Mouse (Mus musculus) layer of hippocampus, adult 2 months (tissue): ENCODE measurements around the gene E030018B13Rik. TPM values are rescaled to one million over a fixed set of nuclear protein-coding genes. Genes with fewer than 3 reads are reported as not detected.

Experiments
- DNase-seq, 2 experiments: peaks; one replicate each; pipeline ENCODE4 v3.0.0; 2022; ENCODE audit warnings: low spot score in 2 of 2
- H3K27ac ChIP-seq: fragments of 200-600 bp; 2 replicates; pipeline ENCODE4 v1.8.1; 2022
- H3K4me3 ChIP-seq: fragments of 200-600 bp; 2 replicates; pipeline ENCODE4 v1.8.1; 2022; ENCODE audit warnings: mild to moderate bottlenecking
- CTCF ChIP-seq: fragments of 200-600 bp; conservative IDR thresholded peaks from 2 replicates; pipeline ENCODE4 v1.8.1; 2022; ENCODE audit warnings: antibody characterized with exemption, mild to moderate bottlenecking, moderate library complexity
- total RNA-seq, 2 experiments: library from RNA; stranded (reverse); gene quantifications; 2 replicates each; pipeline ENCODE4 v1.2.3; 2021

E030018B13Rik gene
- total RNA-seq, 2 experiments from 2014 or later: not detected

- peak overlapping the region; percentile 90 for H3K27ac ChIP-seq
- TF ChIP-seq CTCF: peak; percentile 50
These were observed 3.5 kb upstream of the E030018B13Rik start for GRCm38 (mm10) chr7:63912924-63913723.

DNA sequence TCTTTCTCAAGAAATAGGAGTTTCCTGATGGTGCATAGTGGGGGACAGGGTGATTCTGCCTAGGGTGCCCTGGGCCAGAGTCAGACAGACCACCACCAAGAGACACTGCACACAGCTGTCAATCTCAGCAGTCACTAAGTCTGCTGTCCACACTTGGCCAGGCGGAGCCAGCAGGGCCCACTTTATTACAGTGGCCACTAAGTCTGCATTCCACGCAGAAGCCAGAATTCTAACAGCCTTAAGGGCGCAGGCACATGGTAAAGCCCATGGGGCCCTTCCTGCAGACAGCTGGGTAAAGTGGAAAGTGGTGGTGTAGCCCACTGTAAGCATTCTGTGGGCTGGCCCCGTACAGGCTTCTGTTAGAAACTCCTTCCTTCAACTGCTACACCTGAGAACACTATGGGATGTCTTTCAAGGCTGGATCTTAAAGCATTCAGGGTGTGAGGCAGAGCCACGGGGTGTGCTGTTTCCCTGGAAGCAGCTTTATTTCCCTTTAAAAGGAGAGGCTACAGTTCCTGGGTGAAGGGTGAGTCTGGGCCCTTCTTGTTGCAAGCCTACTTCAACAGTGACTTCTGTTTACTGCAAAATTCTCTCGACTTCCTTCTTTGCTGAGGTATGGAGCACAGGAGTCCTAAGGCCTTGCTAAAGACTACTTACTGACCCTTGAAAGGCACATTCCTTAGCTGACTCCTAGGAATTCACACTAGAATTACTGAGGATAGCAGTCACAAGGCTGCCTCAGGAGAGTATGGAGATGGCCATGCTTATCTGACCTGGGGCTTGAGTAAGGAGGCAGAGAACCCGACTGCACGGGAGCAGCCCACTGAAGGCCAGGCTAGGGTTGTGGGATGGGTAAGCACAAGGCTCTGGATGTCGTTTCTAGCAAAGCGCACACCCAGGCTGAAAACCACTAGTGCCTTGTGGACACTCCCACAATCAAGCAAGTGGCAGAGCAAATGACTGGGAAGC lies 2.6 kb upstream of the E030018B13Rik start:
- no peak for TF ChIP-seq CTCF
- peak overlapping the region; percentile 90 for H3K27ac ChIP-seq
- DNase-seq: no peak
- H3K4me3 ChIP-seq: no peak overlapping the region

More at GRCm38 (mm10) chr7:63912924-63913723, 3.5 kb upstream of the E030018B13Rik start:
- H3K4me3 ChIP-seq: no peak overlapping the region
- DNase-seq: no peak

- no peak overlapping the region for H3K4me3 ChIP-seq
- H3K27ac ChIP-seq: peak overlapping the region; percentile 90; the same call in 1 of the 2 replicates
- DNase-seq: no peak
- no peak for TF ChIP-seq CTCF
These were observed 1.8 kb upstream of the E030018B13Rik start for GRCm38 (mm10) chr7:63914891-63915290.

GRCm38 (mm10) chr7:63917693-63918092 lies 1.0 kb downstream of the E030018B13Rik start:
- Histone ChIP-seq H3K27ac (peak overlapping the region; percentile 90), H3K4me3 (no peak overlapping the region)
- DNase-seq: peak; percentile 62 to 72
- TF ChIP-seq CTCF: no peak

- no peak for DNase-seq
- no peak for TF ChIP-seq CTCF
- Histone ChIP-seq H3K4me3 (no peak overlapping the region), H3K27ac (peak overlapping the region; percentile 82)
These were observed 2.4 kb downstream of the E030018B13Rik start for GRCm38 (mm10) chr7:63918771-63919768.

- no peak for TF ChIP-seq CTCF
- no peak overlapping the region for H3K4me3 ChIP-seq
- H3K27ac ChIP-seq: peak overlapping the region; percentile 97
- DNase-seq: no peak
These were observed 5.4 kb downstream of the E030018B13Rik start for GRCm38 (mm10) chr7:63921909-63922562.

GRCm38 (mm10) chr7:63922571-63922970 lies 5.9 kb downstream of the E030018B13Rik start:
- DNase-seq: no peak
- Histone ChIP-seq H3K4me3 (no peak overlapping the region), H3K27ac (peak overlapping the region; percentile 97)
- no peak for TF ChIP-seq CTCF

DNA sequence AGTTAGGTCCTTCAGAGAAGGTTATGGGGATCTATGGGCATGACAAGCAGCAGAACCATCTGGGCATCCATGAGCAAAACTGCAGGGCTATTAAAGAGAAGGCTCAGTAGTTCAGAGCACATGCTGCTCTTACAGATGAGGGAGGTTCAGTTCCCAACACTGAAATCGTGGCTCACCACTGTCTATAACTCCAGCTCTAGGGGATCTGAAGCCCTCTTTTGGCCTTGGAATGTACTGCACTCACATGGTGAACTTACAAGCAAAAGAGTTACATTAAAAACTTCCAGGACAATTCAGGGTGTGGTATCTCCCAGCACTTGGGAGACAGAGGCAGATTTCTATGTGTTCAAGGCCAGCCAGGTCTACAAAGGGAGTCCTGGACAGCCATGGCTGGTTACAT lies 6.3 kb downstream of the E030018B13Rik start:
- no peak overlapping the region for H3K4me3 ChIP-seq
- H3K27ac ChIP-seq: peak overlapping the region; percentile 97
- TF ChIP-seq CTCF: peak; percentile 55
- DNase-seq: no peak

GRCm38 (mm10) chr7:63924151-63924550 lies 7.5 kb downstream of the E030018B13Rik start:
- Histone ChIP-seq H3K4me3 (peak overlapping the region; percentile 31; the same call in 1 of the 2 replicates), H3K27ac (peak overlapping the region; percentile 97)
- no peak for DNase-seq
- TF ChIP-seq CTCF: peak; percentile 43

GRCm38 (mm10) chr7:63924747-63925412 lies 8.2 kb downstream of the E030018B13Rik start:
- Histone ChIP-seq H3K4me3 (peak overlapping the region; percentile 31), H3K27ac (peak overlapping the region; percentile 97)
- peak; percentile 41 for TF ChIP-seq CTCF
- peak; percentile 83 to 87 for DNase-seq
